Mouse (Mus musculus): ENCODE measurements around the gene Cdk14.

DNA sequence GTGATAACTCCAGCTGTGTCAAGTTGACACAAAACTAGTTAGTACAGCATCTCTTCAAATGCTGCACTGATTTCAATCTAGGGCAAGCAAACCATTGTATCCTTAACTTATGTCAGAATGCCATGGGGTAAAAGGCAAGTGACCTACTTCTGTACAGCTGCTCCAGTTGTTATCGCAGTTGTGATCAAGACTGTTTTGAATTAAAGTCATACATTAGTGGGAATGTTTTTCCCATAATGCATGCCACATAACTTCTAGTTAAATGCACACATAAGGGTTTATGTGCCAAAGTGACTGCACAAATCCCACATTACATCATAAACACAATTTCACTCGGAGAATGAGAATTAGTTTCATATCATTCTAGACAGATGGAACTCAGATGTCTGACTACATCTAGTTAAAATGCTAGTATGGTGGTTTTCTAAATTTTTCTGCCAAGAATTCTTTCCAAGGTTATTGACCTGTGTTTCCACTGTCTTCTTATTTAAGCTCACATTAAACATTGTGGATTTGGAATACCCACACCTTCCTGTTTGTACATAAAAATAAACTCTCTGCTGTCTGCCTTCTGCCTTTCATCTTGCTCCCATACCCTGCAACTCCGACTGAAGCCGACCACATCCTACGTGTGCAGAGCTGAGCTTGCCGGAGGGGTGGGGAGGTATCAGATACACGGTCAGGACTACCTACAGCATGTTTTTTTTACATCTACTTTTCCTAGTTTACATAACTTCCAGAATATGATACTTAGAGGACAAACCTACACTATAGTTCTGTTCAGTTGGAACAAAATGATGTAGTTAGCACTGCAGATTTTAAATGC lies 407.4 kb downstream of the Cdk14 start:
- TF ChIP-seq CTCF (conservative IDR thresholded peaks at IDR 0.05; ENCODE audit: insufficient read depth, insufficient read length, low read depth, low read length) (no peak), POLR2A (IDR thresholded peaks at IDR 0.05; ENCODE audit: low read depth, low read length) (no peak)

Data from kidney, adult 2 months (tissue).